8 mouse cellular contexts compared by ENCODE assay signal in the genomic region with DNA sequence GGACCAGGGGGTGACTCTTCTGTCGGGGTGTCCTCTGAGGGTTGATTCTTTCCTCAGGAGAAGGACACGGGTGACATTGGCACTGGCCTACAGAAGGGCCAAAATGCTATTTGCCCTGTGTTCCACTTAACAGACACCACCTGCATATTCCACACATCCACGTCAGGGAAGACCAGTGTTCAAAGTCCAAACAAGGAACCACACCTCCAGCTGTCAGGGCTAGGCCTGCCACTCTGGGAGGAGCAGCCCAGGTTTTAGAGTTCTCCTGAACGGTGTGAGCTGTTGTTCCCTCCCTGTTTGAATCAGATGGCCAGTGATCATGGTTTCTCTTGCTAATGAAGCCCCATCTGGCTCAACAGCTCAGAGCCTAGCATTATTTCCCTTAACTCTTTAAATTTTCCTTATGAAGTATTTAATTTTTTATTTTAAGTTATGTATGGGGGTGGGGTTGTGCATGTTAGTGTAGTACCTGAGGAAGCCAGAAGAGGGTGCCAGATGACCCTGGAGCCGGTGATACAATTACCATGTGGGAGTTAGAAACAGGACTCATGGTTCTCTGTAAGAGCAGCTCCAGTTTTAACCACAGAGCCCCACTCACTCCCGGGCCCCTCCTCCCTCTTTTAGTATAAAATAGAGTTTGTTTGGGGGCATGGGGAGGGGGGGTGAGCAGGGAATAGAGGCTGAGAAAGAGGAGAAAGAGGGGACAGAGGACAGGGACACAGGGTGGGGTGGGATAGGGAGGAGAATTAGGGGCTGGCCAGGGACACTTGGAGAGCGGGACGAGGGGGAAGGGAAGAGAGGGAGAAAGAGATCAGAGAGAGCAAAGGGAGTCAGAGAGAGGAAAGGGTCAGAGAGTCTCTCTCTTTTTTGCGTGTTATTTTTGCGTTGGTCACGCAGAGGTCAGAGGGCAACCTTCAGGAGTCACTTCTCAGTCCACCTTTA.
A peak's percentile ranks its signal among the peaks of the same experiment; 100 is the strongest.
DNase-seq lines count a peak whose midpoint lies in the region; ATAC-seq and TF ChIP-seq lines count a peak whose summit lies in the region.

No protein-coding gene starts in this region.

- H3K27ac ChIP-seq in heart, embryonic 11.5 days (ENCODE audit: low read depth, low read length) = no peak overlapping the region
- no peak overlapping the region for H3K27ac ChIP-seq in forebrain, embryonic 13.5 days
- H3K27ac ChIP-seq in intestine, embryonic 15.5 days = no peak overlapping the region
- no peak overlapping the region for H3K27ac ChIP-seq in liver, postnatal 0 days (ENCODE audit: low read depth)

- no peak overlapping the region for H3K9ac ChIP-seq in heart, embryonic 11.5 days (ENCODE audit: low read depth, low read length)
- no peak overlapping the region for H3K9ac ChIP-seq in forebrain, embryonic 13.5 days
- no peak overlapping the region for H3K9ac ChIP-seq in intestine, embryonic 15.5 days
- H3K9ac ChIP-seq in liver, postnatal 0 days (replicated peaks) = no peak overlapping the region

- H3K9me3 ChIP-seq in heart, embryonic 11.5 days (replicated peaks; ENCODE audit: control insufficient read depth, low read length) = no peaks in the 10 kb centered on the region
- H3K9me3 ChIP-seq in forebrain, embryonic 13.5 days (replicated peaks) = no peaks in the 10 kb centered on the region
- no peaks in the 10 kb centered on the region for H3K9me3 ChIP-seq in intestine, embryonic 15.5 days
- H3K9me3 ChIP-seq in liver, postnatal 0 days (ENCODE audit: low read length) = no peaks in the 10 kb centered on the region

- 65% methylated on average over 11 of the region's 11 CpGs for WGBS in heart, embryonic 11.5 days (ENCODE audit: insufficient replicate concordance)
- 65% methylated on average over 11 of the region's 11 CpGs for WGBS in forebrain, embryonic 13.5 days
- 72% methylated on average over 11 of the region's 11 CpGs for WGBS in intestine, embryonic 15.5 days
- WGBS in liver, postnatal 0 days (ENCODE audit: insufficient replicate concordance) = 70% methylated on average over 11 of the region's 11 CpGs

- peak; percentile 94 for DNase-seq in heart, adult 11 months
- peak; percentile 67 to 68 for DNase-seq in B cell, adult 2 months
- DNase-seq in c-Kit-positive CD71-positive TER-119-negative erythroid progenitor cells, embryonic 14.5 days (ENCODE audit: low read depth) = peak; percentile 20
- DNase-seq in liver, postnatal 0 days = peak; percentile 59
- peak; percentile 28 to 75 for DNase-seq in spleen, postnatal 4 days (ENCODE audit: low spot score in 2 of 2)

- H3K4me2 ChIP-seq in heart, embryonic 11.5 days = no peak overlapping the region
- no peak overlapping the region for H3K4me2 ChIP-seq in forebrain, embryonic 13.5 days
- no peak overlapping the region for H3K4me2 ChIP-seq in intestine, embryonic 15.5 days (replicated peaks)
- no peak overlapping the region for H3K4me2 ChIP-seq in liver, postnatal 0 days (ENCODE audit: low read depth, low read length)

- no peaks in the 10 kb centered on the region for H3K27me3 ChIP-seq in heart, embryonic 11.5 days (ENCODE audit: control insufficient read depth, insufficient read depth, low read length)
- H3K27me3 ChIP-seq in forebrain, embryonic 13.5 days = no peaks in the 10 kb centered on the region
- H3K27me3 ChIP-seq in intestine, embryonic 15.5 days (replicated peaks) = no peaks in the 10 kb centered on the region
- no peaks in the 10 kb centered on the region for H3K27me3 ChIP-seq in liver, postnatal 0 days (ENCODE audit: insufficient read depth, low read length)

- ATAC-seq in heart, embryonic 11.5 days (replicated peaks; ENCODE audit: insufficient number of reproducible peaks, low FRiP score, low TSS enrichment) = no peak
- ATAC-seq in forebrain, embryonic 13.5 days = peak; percentile 45; the same call in 1 of the 2 replicates
- ATAC-seq in intestine, embryonic 15.5 days = peak; percentile 68; the same call in 1 of the 2 replicates
- peak; percentile 78 for ATAC-seq in liver, postnatal 0 days

- H3K4me3 ChIP-seq in heart, embryonic 11.5 days (ENCODE audit: low read depth, low read length) = no peak overlapping the region
- H3K4me3 ChIP-seq in forebrain, embryonic 13.5 days = no peak overlapping the region
- no peak overlapping the region for H3K4me3 ChIP-seq in intestine, embryonic 15.5 days (replicated peaks)
- H3K4me3 ChIP-seq in liver, postnatal 0 days (ENCODE audit: low read depth, low read length) = no peak overlapping the region

- peak; percentile 70 for TF ChIP-seq CTCF in liver, postnatal 0 days (IDR thresholded peaks at IDR 0.05; ENCODE audit: low read depth)

- H3K4me1 ChIP-seq in heart, embryonic 11.5 days (ENCODE audit: control insufficient read depth, insufficient read depth, low read length) = peaks cover 4% of the 10 kb centered on the region; the same call in 1 of the 2 replicates
- peaks cover 13% of the 10 kb centered on the region for H3K4me1 ChIP-seq in forebrain, embryonic 13.5 days
- H3K4me1 ChIP-seq in intestine, embryonic 15.5 days (replicated peaks) = no peaks in the 10 kb centered on the region
- H3K4me1 ChIP-seq in liver, postnatal 0 days (ENCODE audit: insufficient read depth) = 0 out of 2 replicates have a peak, but pooled peaks cover 4% of the 10 kb centered on the region

- no peaks in the 10 kb centered on the region for H3K36me3 ChIP-seq in heart, embryonic 11.5 days (ENCODE audit: control insufficient read depth, insufficient read depth, low read length)
- no peaks in the 10 kb centered on the region for H3K36me3 ChIP-seq in forebrain, embryonic 13.5 days (ENCODE audit: poor library complexity, severe bottlenecking)
- no peaks in the 10 kb centered on the region for H3K36me3 ChIP-seq in intestine, embryonic 15.5 days
- no peaks in the 10 kb centered on the region for H3K36me3 ChIP-seq in liver, postnatal 0 days (replicated peaks; ENCODE audit: insufficient read depth, low read length)

- TF ChIP-seq EP300 in liver, postnatal 0 days (IDR thresholded peaks at IDR 0.05; ENCODE audit: low read depth) = no peak

Comparison
In these comparisons a context has a peak if more than half of its experiments do, and no peak if none do; other contexts are left out.
1. DNase-seq: peak in every context shown above with its lines; median percentile 94 in heart, adult 11 months; 68 in B cell, adult 2 months; 59 in liver, postnatal 0 days; 52 in spleen, postnatal 4 days; 20 in c-Kit-positive CD71-positive TER-119-negative erythroid progenitor cells, embryonic 14.5 days.